Mouse (Mus musculus) forebrain, embryonic 10.5 days (tissue): ENCODE data around the gene Lhfp. TPM values are rescaled to one million over a fixed set of nuclear protein-coding genes. Genes with fewer than 3 reads are reported as not detected.

Experiments used
- DNase-seq: peaks from one replicate; pipeline ENCODE4 v3.0.0-alpha.2; 2017; ENCODE audit warnings: low spot score; ENCODE audit errors: extremely low spot score
- H3K27ac ChIP-seq: fragments of 300-500 bp; sonication (generic); 2 replicates; pipeline ENCODE4 v1.5.1; 2016; ENCODE audit warnings: mild to moderate bottlenecking
- H3K27me3 ChIP-seq: fragments of 300-500 bp; sonication (generic); 2 replicates; pipeline ENCODE4 v1.6.1; 2016; ENCODE audit warnings: mild to moderate bottlenecking; ENCODE audit not compliant: poor library complexity, severe bottlenecking
- H3K36me3 ChIP-seq: fragments of 300-500 bp; sonication (generic); replicated peaks from 2 replicates; pipeline ENCODE4 v1.6.1; 2016; ENCODE audit warnings: mild to moderate bottlenecking, moderate library complexity
- H3K4me1 ChIP-seq: fragments of 300-500 bp; sonication (generic); 2 replicates; pipeline ENCODE4 v1.6.1; 2016
- H3K4me3 ChIP-seq: fragments of 300-500 bp; sonication (generic); 2 replicates; pipeline ENCODE4 v1.5.1; 2016; ENCODE audit warnings: mild to moderate bottlenecking, moderate library complexity
- H3K9me3 ChIP-seq: fragments of 300-500 bp; sonication (generic); 2 replicates; pipeline ENCODE4 v1.6.1; 2016; ENCODE audit warnings: mild to moderate bottlenecking, moderate library complexity
- WGBS: fragments of 180-500 bp; shearing (Covaris S2); methylation state at CpG from one replicate; pipeline ENCODE4 v1.1.7; 2016; 5-methylcytosine and 5-hydroxymethylcytosine counted together
- polyA plus RNA-seq: library from polyadenylated mRNA; unstranded; fragments of >200 nt; fragmentation: Nextera tagmentation; extraction: Ambion mirVana; gene quantifications from 2 replicates; pipeline ENCODE4 v1.2.1, GENCODE M21; 2016

The Lhfp gene
- polyA plus RNA-seq, 1 experiment from 2014 or later: 21.7 TPM

DNA sequence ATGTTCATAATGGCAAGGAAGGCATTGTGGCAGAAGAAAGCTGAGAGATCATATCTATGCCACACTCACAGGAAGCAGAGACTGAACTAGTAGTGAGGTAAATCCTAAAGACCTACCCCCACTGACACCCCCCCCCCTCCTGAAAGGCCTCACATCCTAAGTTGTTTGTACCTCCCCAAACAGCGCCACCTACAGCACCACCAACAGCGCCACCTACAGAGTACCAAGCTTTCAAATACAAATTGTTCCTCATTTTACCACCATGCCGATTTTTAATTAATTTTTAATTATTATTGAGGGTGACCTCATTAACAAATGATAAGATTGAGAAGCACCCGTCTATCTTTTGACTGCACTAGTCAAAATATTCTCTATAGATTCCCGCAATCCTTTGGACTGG is 267.3 kb downstream of the Lhfp start:
- Histone ChIP-seq H3K36me3 (no peaks in the 10 kb centered on the region), H3K27me3 (no peaks in the 10 kb centered on the region), H3K4me1 (no peaks in the 10 kb centered on the region), H3K4me3 (no peak overlapping the region), H3K27ac (no peak overlapping the region), H3K9me3 (0 out of 2 replicates have a peak, but pooled peaks cover 4% of the 10 kb centered on the region)
- 53% methylated on average over 5 of the region's 5 CpGs for WGBS
- DNase-seq: no peak

DNA sequence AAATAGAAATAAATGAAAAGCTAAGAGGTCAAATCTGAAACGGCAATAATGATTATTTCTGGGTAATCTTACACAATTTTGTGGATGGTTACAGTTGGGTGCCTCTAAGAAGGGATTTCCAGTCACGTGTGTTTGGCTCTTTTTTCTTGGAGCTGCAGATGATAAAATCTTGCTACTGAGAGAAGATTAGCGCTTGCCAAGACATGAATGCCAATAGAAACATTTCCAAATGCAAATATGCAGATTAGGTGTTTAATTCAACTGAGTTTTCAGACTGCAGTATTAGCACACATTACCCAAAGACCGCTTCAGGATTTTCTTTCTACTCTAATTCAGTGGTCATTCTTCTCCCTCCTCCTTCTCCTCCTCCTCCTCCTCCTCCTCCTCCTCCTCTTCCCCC is 268.8 kb downstream of the Lhfp start:
- Histone ChIP-seq H3K9me3 (0 out of 2 replicates have a peak, but pooled peaks cover 4% of the 10 kb centered on the region), H3K36me3 (no peaks in the 10 kb centered on the region), H3K4me3 (no peak overlapping the region), H3K27me3 (no peaks in the 10 kb centered on the region), H3K4me1 (no peaks in the 10 kb centered on the region), H3K27ac (no peak overlapping the region)
- DNase-seq: no peak
- WGBS: 80% methylated on average over 4 of the region's 4 CpGs

DNA sequence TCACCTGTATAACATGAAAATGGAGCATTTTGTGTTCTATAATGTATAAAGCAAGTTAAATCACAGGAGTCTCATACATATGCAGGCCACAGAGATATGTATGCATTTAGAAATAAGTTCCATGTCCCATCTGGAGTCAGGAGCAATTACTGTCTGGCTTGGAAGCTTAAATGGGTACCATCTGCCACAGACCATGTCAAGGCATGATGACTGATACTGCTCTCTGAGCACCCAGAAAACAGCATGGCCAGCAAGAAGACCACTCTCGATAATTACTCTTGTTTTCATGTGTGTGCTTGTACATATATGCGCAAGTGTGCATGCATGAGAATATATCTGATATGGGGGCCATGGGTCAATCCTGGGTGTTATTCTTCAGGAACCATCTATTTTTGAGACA is 269.3 kb downstream of the Lhfp start:
- Histone ChIP-seq H3K4me1 (no peaks in the 10 kb centered on the region), H3K4me3 (no peak overlapping the region), H3K9me3 (0 out of 2 replicates have a peak, but pooled peaks cover 4% of the 10 kb centered on the region), H3K27me3 (no peaks in the 10 kb centered on the region), H3K36me3 (no peaks in the 10 kb centered on the region), H3K27ac (no peak overlapping the region)
- no peak for DNase-seq
- WGBS: 97% methylated on average over 2 of the region's 2 CpGs

Other genes with a start within 250 kb of the Lhfp start
- gene Cog6, start 24.3 kb upstream of the Lhfp start, polyA plus RNA-seq: 37.8 and 39.4 TPM in 2 replicates